Mouse (Mus musculus) inflammation-experienced regulatory T-cells, adult 6 months (primary cell): ENCODE results near the gene Xpnpep2. TPM values are rescaled to one million over a fixed set of nuclear protein-coding genes. Genes with fewer than 3 reads are reported as not detected.

ENCODE experiments used
- ATAC-seq: one replicate; pipeline ENCODE4 v1.8.0; 2017
- polyA plus RNA-seq, 3 experiments: library from polyadenylated mRNA; unstranded; fragments of 100-300 nt; shearing (Covaris generic); gene quantifications; one replicate each; pipeline ENCODE4 v1.2.1; 2017

Xpnpep2 gene
- polyA plus RNA-seq, 3 experiments from 2014 or later: 0.50 to 2.7 (median 0.71) TPM

- peak; percentile 14 for ATAC-seq
These were observed 18.5 kb downstream of the Xpnpep2 start for GRCm38 (mm10) chrX:48126903-48127476.

- ATAC-seq: peak; percentile 78
These were observed 19.1 kb downstream of the Xpnpep2 start for GRCm38 (mm10) chrX:48127502-48128218.

- ATAC-seq: no peak
These were observed 20.6 kb downstream of the Xpnpep2 start for GRCm38 (mm10) chrX:48129167-48129566.

GRCm38 (mm10) chrX:48136935-48137334, 28.4 kb downstream of the Xpnpep2 start:
- peak; percentile 39 for ATAC-seq

- ATAC-seq: no peak
These were observed 29.5 kb downstream of the Xpnpep2 start for GRCm38 (mm10) chrX:48138011-48138410.

- peak; percentile 45 for ATAC-seq
These were observed 30.2 kb downstream of the Xpnpep2 start for GRCm38 (mm10) chrX:48138539-48139275.

GRCm38 (mm10) chrX:48139368-48140285, 31.1 kb downstream of the Xpnpep2 start:
- no peak for ATAC-seq

- no peak for ATAC-seq
These were observed 31.9 kb downstream of the Xpnpep2 start for GRCm38 (mm10) chrX:48140286-48140877.

GRCm38 (mm10) chrX:48141481-48141880, 33.0 kb downstream of the Xpnpep2 start:
- peak; percentile 38 for ATAC-seq

- peak; percentile 42 for ATAC-seq
These were observed 35.1 kb downstream of the Xpnpep2 start for GRCm38 (mm10) chrX:48143415-48144335.

- peak; percentile 57 for ATAC-seq
These were observed 37.7 kb downstream of the Xpnpep2 start, which contains the start of gene Sash3 for GRCm38 (mm10) chrX:48146262-48146661. Sash3 (plus strand) TSS chrX:48146436.

GRCm38 (mm10) chrX:48147226-48147625, 38.7 kb downstream of the Xpnpep2 start:
- no peak for ATAC-seq

- ATAC-seq: peak; percentile 71
These were observed 39.2 kb downstream of the Xpnpep2 start for GRCm38 (mm10) chrX:48147741-48148186.

GRCm38 (mm10) chrX:48152106-48152505, 43.6 kb downstream of the Xpnpep2 start:
- ATAC-seq: no peak

GRCm38 (mm10) chrX:48153414-48153813, 44.9 kb downstream of the Xpnpep2 start:
- ATAC-seq: no peak

GRCm38 (mm10) chrX:48153949-48154348, 45.4 kb downstream of the Xpnpep2 start:
- no peak for ATAC-seq

- ATAC-seq: no peak
These were observed 47.0 kb downstream of the Xpnpep2 start for GRCm38 (mm10) chrX:48155489-48155888.

GRCm38 (mm10) chrX:48157396-48157795, 48.9 kb downstream of the Xpnpep2 start:
- ATAC-seq: no peak

GRCm38 (mm10) chrX:48158229-48158919, 49.8 kb downstream of the Xpnpep2 start:
- no peak for ATAC-seq

GRCm38 (mm10) chrX:48169892-48170291, 61.4 kb downstream of the Xpnpep2 start:
- ATAC-seq: no peak
